Mouse (Mus musculus): ENCODE measurements around the gene Prkag1.
A peak's percentile ranks its signal among the peaks of the same experiment; 100 is the strongest.

- TF ChIP-seq CTCF (IDR thresholded peaks at IDR 0.05; ENCODE audit: control insufficient read depth, insufficient read depth, insufficient read length) (peak; percentile 21), USF1 (IDR thresholded peaks at IDR 0.05; ENCODE audit: low read depth) (no peak)
Measured at GRCm38 (mm10) chr15:98785744-98786143, 45.6 kb downstream of the Prkag1 start.

All from C2C12 (cell line).